Mouse (Mus musculus) adrenal gland, adult (tissue): ENCODE results near the gene Mast3.
A peak's percentile ranks its signal among the peaks of the same experiment; 100 is the strongest.

Experiments used
- DNase-seq, 2 experiments: peaks; one replicate each; pipeline ENCODE4 v3.0.0; 2022 to 2023; ENCODE audit warnings: low spot score in 1 of 2; ENCODE audit not compliant: inconsistent age in 2 of 2

Gene Mast3

GRCm38 (mm10) chr8:70780093-70780492 is 24.8 kb downstream of the Mast3 start:
- no peak for DNase-seq

GRCm38 (mm10) chr8:70776496-70777444 is 28.1 kb downstream of the Mast3 start, which contains the start of gene Pik3r2:
Gene Pik3r2, minus strand, starts transcription at chr8:70776713.
- peak; percentile 98 to 99 for DNase-seq

GRCm38 (mm10) chr8:70775851-70776495 is 28.9 kb downstream of the Mast3 start:
- DNase-seq = peak in 1 of 2 experiments; percentile 84

- DNase-seq = peak; percentile 42 to 67
These were observed 29.6 kb downstream of the Mast3 start for GRCm38 (mm10) chr8:70775227-70775626.

- peak; percentile 53 to 63 for DNase-seq
These were observed 30.1 kb downstream of the Mast3 start for GRCm38 (mm10) chr8:70774740-70775139.

- peak; percentile 82 to 91 for DNase-seq
These were observed 31.0 kb downstream of the Mast3 start for GRCm38 (mm10) chr8:70773833-70774232.

GRCm38 (mm10) chr8:70773410-70773809 is 31.4 kb downstream of the Mast3 start:
- DNase-seq = no peak

- DNase-seq = peak; percentile 33 to 50
These were observed 32.0 kb downstream of the Mast3 start for GRCm38 (mm10) chr8:70772890-70773289.

- DNase-seq = no peak
These were observed 32.8 kb downstream of the Mast3 start for GRCm38 (mm10) chr8:70772075-70772474.

- DNase-seq = no peak
These were observed 33.6 kb downstream of the Mast3 start for GRCm38 (mm10) chr8:70771217-70771616.

GRCm38 (mm10) chr8:70770748-70771147 is 34.1 kb downstream of the Mast3 start:
- no peak for DNase-seq

- DNase-seq = no peak
These were observed 35.0 kb downstream of the Mast3 start for GRCm38 (mm10) chr8:70769858-70770257.

- DNase-seq = peak; percentile 93 to 97
These were observed 35.5 kb downstream of the Mast3 start for GRCm38 (mm10) chr8:70769359-70769758.

GRCm38 (mm10) chr8:70768956-70769355 is 35.9 kb downstream of the Mast3 start:
- DNase-seq = peak in 1 of 2 experiments; percentile 54

- DNase-seq = peak; percentile 55 to 60
These were observed 36.5 kb downstream of the Mast3 start for GRCm38 (mm10) chr8:70768231-70768776.

GRCm38 (mm10) chr8:70767503-70767902 is 37.4 kb downstream of the Mast3 start:
- no peak for DNase-seq

GRCm38 (mm10) chr8:70766571-70767440 is 38.0 kb downstream of the Mast3 start:
- DNase-seq = peak; percentile 81 to 90

GRCm38 (mm10) chr8:70765838-70766570 is 38.9 kb downstream of the Mast3 start:
- DNase-seq = peak; percentile 60 to 76

- no peak for DNase-seq
These were observed 39.5 kb downstream of the Mast3 start for GRCm38 (mm10) chr8:70765329-70765728.

- DNase-seq = peak in 1 of 2 experiments; percentile 53
These were observed 40.2 kb downstream of the Mast3 start for GRCm38 (mm10) chr8:70764676-70765075.
